Mouse (Mus musculus) liver, postnatal 0 days (tissue): ENCODE data around the gene Drc7. TPM values are rescaled to one million over a fixed set of nuclear protein-coding genes. Genes with fewer than 3 reads are reported as not detected.

Experiments
- ATAC-seq: fragments of 200-750 bp; cut with Nextera tagmentation; 2 replicates; pipeline ENCODE4 v1.8.0; 2017; ENCODE audit warnings: mild to moderate bottlenecking, moderate library complexity
- DNase-seq: peaks from one replicate; pipeline ENCODE4 v3.0.0-alpha.2; 2016
- H3K27ac ChIP-seq: fragments of 300-500 bp; sonication (generic); 2 replicates; pipeline ENCODE4 v1.5.1; 2014; ENCODE audit warnings: antibody characterized with exemption, moderate library complexity, mild to moderate bottlenecking, low read depth
- H3K27me3 ChIP-seq: fragments of 300-500 bp; sonication (generic); 2 replicates; pipeline ENCODE4 v1.6.1; 2014; ENCODE audit warnings: low read length, control low read depth, mixed read lengths; ENCODE audit not compliant: insufficient read depth
- H3K36me3 ChIP-seq: fragments of 300-500 bp; sonication (generic); replicated peaks from 2 replicates; pipeline ENCODE4 v1.6.1; 2014; ENCODE audit warnings: mild to moderate bottlenecking, control low read depth, low read length, moderate library complexity, mixed read lengths; ENCODE audit not compliant: insufficient read depth
- H3K4me1 ChIP-seq: fragments of 300-500 bp; sonication (generic); 2 replicates; pipeline ENCODE4 v1.6.1; 2014; ENCODE audit warnings: antibody characterized with exemption, mild to moderate bottlenecking, control low read depth; ENCODE audit not compliant: insufficient read depth
- H3K4me2 ChIP-seq: fragments of 300-500 bp; sonication (generic); 2 replicates; pipeline ENCODE4 v1.6.1; 2014; ENCODE audit warnings: low read depth, mild to moderate bottlenecking, low read length, moderate library complexity, mixed read lengths
- H3K4me3 ChIP-seq: fragments of 300-500 bp; sonication (generic); 2 replicates; pipeline ENCODE4 v1.5.1; 2014; ENCODE audit warnings: low read depth, low read length
- H3K9ac ChIP-seq: fragments of 300-500 bp; sonication (generic); replicated peaks from 2 replicates; pipeline ENCODE4 v1.6.1; 2014; ENCODE audit warnings: mild to moderate bottlenecking, moderate library complexity
- H3K9me3 ChIP-seq: fragments of 300-500 bp; sonication (generic); 2 replicates; pipeline ENCODE4 v1.6.1; 2016; ENCODE audit warnings: mild to moderate bottlenecking, control low read depth, low read length, mixed read lengths
- CTCF ChIP-seq: sonication (generic); IDR thresholded peaks from 2 replicates; pipeline ENCODE4 v1.5.1; 2016; ENCODE audit warnings: antibody characterized with exemption, low read depth
- EP300 ChIP-seq: IDR thresholded peaks from 2 replicates; pipeline ENCODE4 v1.6.1; 2016; ENCODE audit warnings: antibody characterized with exemption, low read depth, mild to moderate bottlenecking
- WGBS: fragments of 180-500 bp; shearing (Covaris S2); extraction: QIAGEN DNeasy Blood & Tissue Kit; methylation state at CpG from one replicate; pipeline ENCODE4 v1.1.7; 2014; ENCODE audit not compliant: insufficient replicate concordance; 5-methylcytosine and 5-hydroxymethylcytosine counted together
- polyA plus RNA-seq: library from polyadenylated mRNA; unstranded; fragments of >200 nt; fragmentation: Nextera tagmentation; extraction: Ambion mirVana; gene quantifications from 2 replicates; pipeline ENCODE4 v1.2.1, GENCODE M21; 2015

Gene Drc7
- polyA plus RNA-seq, 1 experiment from 2014 or later, result 0.28 TPM

DNA sequence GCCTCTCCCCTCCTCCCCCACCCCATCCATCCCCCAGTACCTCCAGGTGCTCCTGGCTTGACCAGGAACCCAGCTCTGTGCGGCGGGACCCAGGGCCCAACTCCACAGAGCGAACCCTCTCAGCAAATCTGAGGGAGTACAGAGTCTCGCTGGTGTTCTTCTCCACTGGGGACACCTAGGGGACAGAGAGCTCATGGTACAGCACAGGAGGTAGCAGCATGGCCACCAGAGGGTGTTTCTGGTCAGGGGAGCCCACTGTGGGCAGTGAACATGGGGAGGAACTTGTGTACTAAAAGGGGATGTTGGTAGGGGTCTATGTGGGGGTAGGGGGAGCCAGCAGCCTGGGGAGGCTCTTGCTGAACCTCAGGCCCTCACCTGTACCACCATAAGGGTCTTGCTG is 47.1 kb downstream of the Drc7 start:
- Histone ChIP-seq H3K36me3 (peaks cover 38% of the 10 kb centered on the region), H3K9me3 (no peaks in the 10 kb centered on the region), H3K27me3 (no peaks in the 10 kb centered on the region), H3K4me3 (no peak overlapping the region), H3K4me2 (no peak overlapping the region), H3K27ac (no peak overlapping the region), H3K9ac (no peak overlapping the region), H3K4me1 (no peaks in the 10 kb centered on the region)
- ATAC-seq (no peak), DNase-seq (no peak)
- TF ChIP-seq CTCF (peak; percentile 45; the same call in 1 of the 2 replicates), EP300 (no peak)
- WGBS, result 76% methylated on average over 4 of the region's 4 CpGs

DNA sequence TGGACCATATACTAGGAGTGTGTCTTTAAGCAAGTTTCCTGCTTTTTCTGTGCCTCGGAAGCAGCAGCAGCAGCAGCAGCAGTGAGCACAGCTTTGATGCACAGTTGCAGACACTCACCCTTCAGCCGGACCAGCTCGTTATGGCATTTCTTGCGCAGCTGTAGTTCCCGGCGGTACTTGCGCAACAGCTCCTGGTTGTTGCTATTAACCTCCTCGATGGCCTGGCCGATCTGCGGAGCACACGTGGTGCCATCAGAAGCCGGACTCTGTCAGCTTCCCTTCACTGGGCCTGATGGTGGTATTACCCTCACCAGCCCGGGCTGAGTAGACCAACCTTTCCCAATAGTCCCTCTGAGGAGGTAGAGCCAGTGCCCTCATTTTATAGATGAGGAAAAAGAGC is 52.4 kb downstream of the Drc7 start:
- H3K27me3 ChIP-seq, result no peaks in the 10 kb centered on the region
- no peak overlapping the region for H3K4me3 ChIP-seq
- H3K4me2 ChIP-seq, result no peak overlapping the region
- no peak overlapping the region for H3K27ac ChIP-seq
- no peak overlapping the region for H3K9ac ChIP-seq
- no peaks in the 10 kb centered on the region for H3K9me3 ChIP-seq
- peaks cover 27% of the 10 kb centered on the region for H3K36me3 ChIP-seq
- no peaks in the 10 kb centered on the region for H3K4me1 ChIP-seq
- ATAC-seq (peak; percentile 56), DNase-seq (peak; percentile 49)
- 62% methylated on average over 13 of the region's 13 CpGs for WGBS
- no peak for TF ChIP-seq CTCF
- no peak for TF ChIP-seq EP300

DNA sequence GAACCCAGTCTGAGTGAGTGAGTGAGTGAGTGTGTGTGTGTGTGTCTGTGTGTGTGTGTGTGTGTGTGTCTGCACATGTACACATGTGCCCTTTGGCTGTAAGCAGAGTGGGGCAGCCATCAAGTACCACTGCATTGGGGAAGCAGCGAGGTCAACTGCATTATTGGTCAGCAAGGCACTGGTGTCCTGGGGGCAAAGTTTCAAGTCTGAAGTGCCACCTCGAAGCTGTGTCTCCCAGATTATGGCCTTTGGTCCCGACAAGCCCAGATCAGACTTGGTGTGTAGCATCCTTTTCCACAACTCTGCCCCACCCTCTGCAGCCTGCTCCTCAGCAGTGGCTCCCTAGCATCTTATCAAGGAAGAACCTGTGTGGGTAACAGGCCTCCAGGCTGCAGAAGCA is 57.7 kb downstream of the Drc7 start:
- Histone ChIP-seq H3K4me3 (no peak overlapping the region), H3K4me1 (no peaks in the 10 kb centered on the region), H3K27ac (no peak overlapping the region), H3K9ac (no peak overlapping the region), H3K36me3 (peaks cover 10% of the 10 kb centered on the region; the same call in 1 of the 2 replicates), H3K27me3 (no peaks in the 10 kb centered on the region), H3K4me2 (no peak overlapping the region), H3K9me3 (no peaks in the 10 kb centered on the region)
- TF ChIP-seq CTCF, result no peak
- no peak for TF ChIP-seq EP300
- 72% methylated on average over 3 of the region's 3 CpGs for WGBS
- no peak for DNase-seq
- no peak for ATAC-seq

- ATAC-seq (no peak), DNase-seq (no peak)
- TF ChIP-seq CTCF, result no peak
- no peak for TF ChIP-seq EP300
- WGBS, result 55% methylated on average over 4 of the region's 4 CpGs
- Histone ChIP-seq H3K9me3 (no peaks in the 10 kb centered on the region), H3K36me3 (peaks cover 7% of the 10 kb centered on the region; the same call in 1 of the 2 replicates), H3K4me3 (no peak overlapping the region), H3K27ac (no peak overlapping the region), H3K4me1 (no peaks in the 10 kb centered on the region), H3K27me3 (no peaks in the 10 kb centered on the region), H3K4me2 (no peak overlapping the region), H3K9ac (no peak overlapping the region)
Observed at GRCm38 (mm10) chr8:95113108-95113507, 58.2 kb downstream of the Drc7 start.

GRCm38 (mm10) chr8:95113750-95114149 is 58.8 kb downstream of the Drc7 start:
- WGBS, result 69% methylated on average over 3 of the region's 3 CpGs
- no peak overlapping the region for H3K4me3 ChIP-seq
- H3K27ac ChIP-seq, result no peak overlapping the region
- no peak overlapping the region for H3K4me2 ChIP-seq
- H3K9ac ChIP-seq, result no peak overlapping the region
- H3K27me3 ChIP-seq, result no peaks in the 10 kb centered on the region
- ATAC-seq (no peak), DNase-seq (no peak)
- no peaks in the 10 kb centered on the region for H3K9me3 ChIP-seq
- 0 out of 2 replicates have a peak, but pooled peaks cover 3% of the 10 kb centered on the region for H3K36me3 ChIP-seq
- no peaks in the 10 kb centered on the region for H3K4me1 ChIP-seq
- TF ChIP-seq CTCF (peak; percentile 72), EP300 (no peak)

DNA sequence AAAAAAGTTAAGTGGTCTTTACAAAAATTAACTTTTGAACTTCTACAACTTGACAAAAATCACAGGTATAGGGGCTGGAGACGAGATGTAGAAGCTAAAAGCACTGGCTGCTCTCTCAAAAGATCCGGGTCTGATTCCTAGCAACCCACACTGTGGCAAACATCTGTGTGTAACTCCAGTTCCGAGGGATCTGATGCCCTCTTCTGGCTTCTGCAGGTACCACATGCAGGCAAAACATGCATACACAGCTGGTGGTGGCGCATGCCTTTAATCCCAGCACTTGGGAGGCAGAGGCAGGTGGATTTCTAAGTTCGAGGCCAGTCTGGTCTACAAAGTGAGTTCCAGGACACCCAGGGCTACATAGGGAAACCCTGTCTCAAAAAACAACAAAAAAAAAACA is 68.6 kb downstream of the Drc7 start:
- no peak for ATAC-seq
- Histone ChIP-seq H3K4me2 (no peak overlapping the region), H3K4me3 (no peak overlapping the region), H3K9me3 (no peaks in the 10 kb centered on the region), H3K36me3 (peaks cover 11% of the 10 kb centered on the region; the same call in 1 of the 2 replicates), H3K4me1 (no peaks in the 10 kb centered on the region), H3K27ac (no peak overlapping the region), H3K9ac (no peak overlapping the region), H3K27me3 (no peaks in the 10 kb centered on the region)
- TF ChIP-seq CTCF (peak; percentile 44), EP300 (no peak)
- DNase-seq, result no peak
- whole genome bisulfite sequencing, result 87% methylated on average over 5 of the region's 5 CpGs

- H3K36me3 ChIP-seq, result peaks cover 4% of the 10 kb centered on the region; the same call in 1 of the 2 replicates
- no peak overlapping the region for H3K27ac ChIP-seq
- H3K4me1 ChIP-seq, result peaks cover 4% of the 10 kb centered on the region
- H3K27me3 ChIP-seq, result no peaks in the 10 kb centered on the region
- no peak overlapping the region for H3K4me3 ChIP-seq
- no peak for ATAC-seq
- no peak overlapping the region for H3K4me2 ChIP-seq
- no peak overlapping the region for H3K9ac ChIP-seq
- H3K9me3 ChIP-seq, result no peaks in the 10 kb centered on the region
- WGBS, result 89% methylated on average over 11 of the region's 11 CpGs
- TF ChIP-seq EP300 (no peak), CTCF (no peak)
- no peak for DNase-seq
Observed at GRCm38 (mm10) chr8:95126497-95126896, 71.6 kb downstream of the Drc7 start.
